Mouse (Mus musculus): ENCODE data around the gene Spg21. TPM values are rescaled to one million over a fixed set of nuclear protein-coding genes. Genes with fewer than 3 reads are reported as not detected.

Gene Spg21
- total RNA-seq, 2 experiments from 2014 or later = 27.4 to 30.8 TPM

- intact Hi-C loops (cut with DNase I) = no loop called here
- DNase-seq (ENCODE audit: low spot score in 2 of 2) = no peak
Measured at GRCm38 (mm10) chr9:65529659-65530058, 68.9 kb downstream of the Spg21 start.

GRCm38 (mm10) chr9:65531283-65531682 lies 70.5 kb downstream of the Spg21 start:
- no peak for DNase-seq (ENCODE audit: low spot score in 2 of 2)
- intact Hi-C loops (cut with DNase I) = no loop called here

- intact Hi-C loops (cut with DNase I) = no loop called here
- DNase-seq (ENCODE audit: low spot score in 2 of 2) = no peak
Measured at GRCm38 (mm10) chr9:65532986-65533385, 72.2 kb downstream of the Spg21 start.

- no peak for DNase-seq (ENCODE audit: low spot score in 2 of 2)
- intact Hi-C loops (cut with DNase I) = no loop called here
Measured at GRCm38 (mm10) chr9:65534111-65534510, 73.4 kb downstream of the Spg21 start.

- no peak for DNase-seq (ENCODE audit: low spot score in 2 of 2)
Measured at GRCm38 (mm10) chr9:65535191-65535722, 74.5 kb downstream of the Spg21 start.

GRCm38 (mm10) chr9:65535789-65536469 lies 75.2 kb downstream of the Spg21 start:
- no peak for DNase-seq (ENCODE audit: low spot score in 2 of 2)
- intact Hi-C loops (cut with DNase I) = no loop called here

More at GRCm38 (mm10) chr9:65535191-65535722, 74.5 kb downstream of the Spg21 start:
- intact Hi-C loops (cut with DNase I) = no loop called here

- DNase-seq (ENCODE audit: low spot score in 2 of 2) = no peak
Measured at GRCm38 (mm10) chr9:65536491-65536890, 75.7 kb downstream of the Spg21 start.

More at GRCm38 (mm10) chr9:65536491-65536890, 75.7 kb downstream of the Spg21 start:
- intact Hi-C loops (cut with DNase I) = no loop called here

Other genes with a start within 250 kb of the Spg21 start
- gene Cilp, start 195.8 kb upstream of the Spg21 start, total RNA-seq (2021) = not detected
- 10 to 100 TPM; 27.0 to 33.2 TPM for gene Clpx, start 166.7 kb upstream of the Spg21 start, total RNA-seq (2021)
- gene Pdcd7, start 114.8 kb upstream of the Spg21 start, total RNA-seq (2021) = 10 to 100 TPM; 26.8 to 33.3 TPM
- 1 to 10 TPM; 1.3 to 4.5 TPM for gene Ubap1l, start 99.9 kb upstream of the Spg21 start, total RNA-seq (2021)
- gene Kbtbd13, start 69.3 kb upstream of the Spg21 start, total RNA-seq (2021) = under 1 TPM; 0.17 to 0.18 TPM
- gene Rasl12, start 62.4 kb upstream of the Spg21 start, total RNA-seq (2021) = 1 to 10 TPM; 3.4 to 3.5 TPM
- not detected for gene Slc51b, start 38.0 kb upstream of the Spg21 start, total RNA-seq (2021)
- 10 to 100 TPM; 16.6 to 19.0 TPM for gene Mtfmt, start 25.2 kb upstream of the Spg21 start, total RNA-seq (2021)
- 1 to 10 TPM; 3.1 to 3.4 TPM for gene Ankdd1a, start 59.2 kb downstream of the Spg21 start, total RNA-seq (2021)
- 10 to 100 TPM; 13.2 to 17.6 TPM for gene Plekho2, start 119.1 kb downstream of the Spg21 start, total RNA-seq (2021)
- gene Pif1, start 126.2 kb downstream of the Spg21 start, total RNA-seq (2021) = under 1 TPM; 0.39 to 0.50 TPM
- gene Rbpms2, start 168.7 kb downstream of the Spg21 start, total RNA-seq (2021) = 1 to 10 TPM; 1.8 to 2.9 TPM
- 100 to 1,000 TPM; 228 to 236 TPM for gene Oaz2, start 207.1 kb downstream of the Spg21 start, total RNA-seq (2021)